Mouse (Mus musculus) MEL (cell line): ENCODE measurements around the gene Palld. TPM values are rescaled to one million over a fixed set of nuclear protein-coding genes. Genes with fewer than 3 reads are reported as not detected.
A peak's percentile ranks its signal among the peaks of the same experiment; 100 is the strongest.

Experiments
- DNase-seq: peaks from one replicate; pipeline ENCODE4 v3.0.0; 2011; ENCODE audit warnings: low read depth, low spot score
- H3K27ac ChIP-seq: 2 replicates; pipeline ENCODE4 v1.5.1; 2012; ENCODE audit warnings: low read depth, mild to moderate bottlenecking, control low read depth, low read length, moderate library complexity; ENCODE audit not compliant: control insufficient read depth
- H3K27me3 ChIP-seq, 2 experiments: fragments of 150-350 bp in 1 of 2; sonication (generic) in 1 of 2; 2 replicates each; pipeline ENCODE4 v1.6.1; 2012; ENCODE audit warnings: low read length in 2 of 2, mild to moderate bottlenecking in 2 of 2, improper control_type of control experiment in 1 of 2, moderate library complexity in 1 of 2; ENCODE audit not compliant: insufficient read depth in 2 of 2, control insufficient read depth in 1 of 2
- H3K36me3 ChIP-seq, 2 experiments: 2 replicates each; pipeline ENCODE4 v1.6.1; 2012 to 2014; ENCODE audit warnings: low read length in 2 of 2, improper control_type of control experiment in 1 of 2, inconsistent platforms in 1 of 2, mild to moderate bottlenecking in 1 of 2; ENCODE audit not compliant: insufficient read depth in 2 of 2, control insufficient read depth in 1 of 2
- H3K4me1 ChIP-seq, 2 experiments: fragments of 150-350 bp in 1 of 2; sonication (generic) in 1 of 2; 2 replicates each; pipeline ENCODE4 v1.6.1; 2012; ENCODE audit warnings: low read length in 2 of 2, improper control_type of control experiment in 1 of 2, mild to moderate bottlenecking in 1 of 2; ENCODE audit not compliant: insufficient read depth in 2 of 2, control insufficient read depth in 1 of 2
- H3K4me3 ChIP-seq, 2 experiments: fragments of 150-350 bp in 1 of 2; sonication (generic) in 1 of 2; 2 replicates each; pipeline ENCODE4 v1.5.1; 2012; ENCODE audit warnings: low read depth in 2 of 2, low read length in 2 of 2, mild to moderate bottlenecking in 2 of 2, moderate library complexity in 2 of 2, control low read depth in 1 of 2, improper control_type of control experiment in 1 of 2; ENCODE audit not compliant: control insufficient read depth in 1 of 2, insufficient read depth in 1 of 2
- H3K79me2 ChIP-seq: 2 replicates; pipeline ENCODE4 v1.6.1; 2012; ENCODE audit warnings: mild to moderate bottlenecking, low read length, moderate library complexity; ENCODE audit not compliant: control insufficient read depth, poor library complexity, insufficient read depth
- H3K9ac ChIP-seq: 2 replicates; pipeline ENCODE4 v1.6.1; 2012; ENCODE audit warnings: low read depth, mild to moderate bottlenecking, control low read depth, low read length, moderate library complexity; ENCODE audit not compliant: control insufficient read depth, poor library complexity, severe bottlenecking
- H3K9me3 ChIP-seq: fragments of 150-350 bp; sonication (generic); replicated peaks from 2 replicates; pipeline ENCODE4 v1.6.1; 2012; ENCODE audit warnings: mild to moderate bottlenecking, low read length, improper control_type of control experiment, moderate library complexity; ENCODE audit not compliant: insufficient read depth
- BHLHE40 ChIP-seq: IDR thresholded peaks from 2 replicates; pipeline ENCODE4 v1.6.1; 2012; ENCODE audit warnings: low read depth, mild to moderate bottlenecking, inconsistent platforms, low read length, improper control_type of control experiment, borderline replicate concordance
- E2F4 ChIP-seq: IDR thresholded peaks from 2 replicates; pipeline ENCODE4 v1.6.1; 2011; ENCODE audit warnings: low read depth, low read length, improper control_type of control experiment, borderline replicate concordance
- EP300 ChIP-seq, 2 experiments: IDR thresholded peaks; 2 replicates each; pipeline ENCODE4 v1.6.1; 2011; ENCODE audit warnings: improper control_type of control experiment in 2 of 2, low read length in 2 of 2, low read depth in 1 of 2, mild to moderate bottlenecking in 1 of 2
- JUND ChIP-seq: IDR thresholded peaks from 2 replicates; pipeline ENCODE4 v1.6.1; 2011; ENCODE audit warnings: low read depth, mild to moderate bottlenecking, improper control_type of control experiment, low read length
- MAX ChIP-seq: IDR thresholded peaks from 2 replicates; pipeline ENCODE4 v1.6.1; 2011; ENCODE audit warnings: low read length, improper control_type of control experiment
- MEF2A ChIP-seq: IDR thresholded peaks from 2 replicates; pipeline ENCODE4 v1.6.1; 2014; ENCODE audit warnings: low read depth, mild to moderate bottlenecking, inconsistent platforms, low read length, improper control_type of control experiment; ENCODE audit not compliant: poor library complexity, insufficient replicate concordance, severe bottlenecking; ENCODE audit errors: extremely low read depth
- MXI1 ChIP-seq: IDR thresholded peaks from 2 replicates; pipeline ENCODE4 v1.6.1; 2011; ENCODE audit warnings: mild to moderate bottlenecking, low read depth, low read length, improper control_type of control experiment
- MYC ChIP-seq: IDR thresholded peaks from 2 replicates; pipeline ENCODE4 v1.6.1; 2011; ENCODE audit warnings: low read depth, mild to moderate bottlenecking, low read length, improper control_type of control experiment, moderate library complexity
- NRF1 ChIP-seq: IDR thresholded peaks from 2 replicates; pipeline ENCODE4 v1.6.1; 2014; ENCODE audit warnings: low read depth, mild to moderate bottlenecking, inconsistent platforms, low read length, improper control_type of control experiment, moderate library complexity; ENCODE audit not compliant: poor library complexity, insufficient read depth, severe bottlenecking
- POLR2AphosphoS2 ChIP-seq: IDR thresholded peaks from 2 replicates; pipeline ENCODE4 v1.6.1; 2011; ENCODE audit warnings: low read length, improper control_type of control experiment
- RAD21 ChIP-seq: IDR thresholded peaks from 2 replicates; pipeline ENCODE4 v1.6.1; 2011; ENCODE audit warnings: mild to moderate bottlenecking, low read depth, low read length, improper control_type of control experiment
- RCOR1 ChIP-seq: IDR thresholded peaks from 2 replicates; pipeline ENCODE4 v1.6.1; 2012; ENCODE audit warnings: low read depth, mild to moderate bottlenecking, inconsistent platforms, low read length, improper control_type of control experiment
- SMC3 ChIP-seq: IDR thresholded peaks from 2 replicates; pipeline ENCODE4 v1.6.1; 2011; ENCODE audit warnings: low read depth, low read length, improper control_type of control experiment
- UBTF ChIP-seq: IDR thresholded peaks from 2 replicates; pipeline ENCODE4 v1.6.1; 2012; ENCODE audit warnings: low read depth, mild to moderate bottlenecking, inconsistent platforms, low read length, improper control_type of control experiment, moderate library complexity, borderline replicate concordance; ENCODE audit not compliant: insufficient read depth
- USF1 ChIP-seq: IDR thresholded peaks from 2 replicates; pipeline ENCODE4 v1.6.1; 2014; ENCODE audit warnings: low read depth, mild to moderate bottlenecking, inconsistent platforms, low read length, improper control_type of control experiment, moderate library complexity
- ZC3H11A ChIP-seq: IDR thresholded peaks from 2 replicates; pipeline ENCODE4 v1.6.1; 2012; ENCODE audit warnings: low read depth, mild to moderate bottlenecking, inconsistent platforms, low read length, improper control_type of control experiment
- ZKSCAN1 ChIP-seq: IDR thresholded peaks from 2 replicates; pipeline ENCODE4 v1.6.1; 2012; ENCODE audit warnings: low read depth, mild to moderate bottlenecking, inconsistent platforms, low read length, improper control_type of control experiment, moderate library complexity
- ZMIZ1 ChIP-seq: IDR thresholded peaks from 2 replicates; pipeline ENCODE4 v1.6.1; 2012; ENCODE audit warnings: low read depth, mild to moderate bottlenecking, inconsistent platforms, low read length, improper control_type of control experiment, moderate library complexity
- ZNF384 ChIP-seq: IDR thresholded peaks from 2 replicates; pipeline ENCODE4 v1.6.1; 2012; ENCODE audit warnings: low read depth, mild to moderate bottlenecking, inconsistent platforms, low read length, improper control_type of control experiment
- polyA plus RNA-seq, 2 experiments: library from polyadenylated mRNA; stranded (reverse) in 1 of 2; unstranded in 1 of 2; fragments of >175 nt in 1 of 2; fragments of >200 nt in 1 of 2; gene quantifications; 2 replicates each; pipeline versions ENCODE4 v1.2.1 to v1.2.4; 2012; ENCODE audit warnings: low replicate concordance in 2 of 2, low read depth in 1 of 2; ENCODE audit not compliant: insufficient read length in 2 of 2, insufficient read depth in 1 of 2, missing spikeins in 1 of 2
- total RNA-seq: library from RNA; depleted of rRNA; stranded (reverse); fragments of 300-350 nt; gene quantifications from 2 replicates; pipeline ENCODE4 v1.2.3, GENCODE M21; 2012

Palld gene
- total and polyA plus RNA-seq, 3 experiments: 0.23 to 1.9 TPM; not detected in 1

GRCm38 (mm10) chr8:61535472-61535871 lies 367.0 kb downstream of the Palld start:
- Histone ChIP-seq H3K4me3 (no peak overlapping the region), H3K36me3 (0 out of 4 replicates have a peak, but pooled peaks cover 0 to 2% of the 10 kb centered on the region in 2 experiments), H3K4me1 (peaks cover 0 to 4% of the 10 kb centered on the region in 2 experiments; a peak in 1 of 4 replicates), H3K27me3 (no peaks in the 10 kb centered on the region), H3K79me2 (no peaks in the 10 kb centered on the region), H3K9me3 (no peaks in the 10 kb centered on the region), H3K27ac (no peak overlapping the region), H3K9ac (no peak overlapping the region)
- TF ChIP-seq MXI1: no peak
- TF ChIP-seq USF1: no peak
- TF ChIP-seq ZKSCAN1: no peak
- TF ChIP-seq ZNF384: no peak
- no peak for TF ChIP-seq ZMIZ1
- no peak for TF ChIP-seq POLR2AphosphoS2
- no peak for DNase-seq

- peak; percentile 6 for DNase-seq
- no peak overlapping the region for H3K4me3 ChIP-seq
- H3K9me3 ChIP-seq: no peaks in the 10 kb centered on the region
- H3K79me2 ChIP-seq: no peaks in the 10 kb centered on the region
- peaks cover 0 to 4% of the 10 kb centered on the region in 2 experiments; a peak in 1 of 4 replicates for H3K4me1 ChIP-seq
- TF ChIP-seq RAD21 (no peak), JUND (no peak), MEF2A (no peak), USF1 (no peak), BHLHE40 (no peak), SMC3 (no peak), RCOR1 (no peak), MAX (no peak)
- TF ChIP-seq, all 39 proteins: peak for 0
- Histone ChIP-seq H3K36me3 (0 out of 4 replicates have a peak, but pooled peaks cover 0 to 2% of the 10 kb centered on the region in 2 experiments), H3K27me3 (no peaks in the 10 kb centered on the region), H3K27ac (no peak overlapping the region), H3K9ac (no peak overlapping the region)
These were observed 369.0 kb downstream of the Palld start for GRCm38 (mm10) chr8:61533356-61533926.

GRCm38 (mm10) chr8:61532831-61533230 lies 369.7 kb downstream of the Palld start:
- Histone ChIP-seq H3K79me2 (no peaks in the 10 kb centered on the region), H3K36me3 (0 out of 4 replicates have a peak, but pooled peaks cover 0 to 2% of the 10 kb centered on the region in 2 experiments)
- TF ChIP-seq ZC3H11A: no peak
- TF ChIP-seq ZMIZ1: no peak
- no peak for TF ChIP-seq UBTF
- no peak for TF ChIP-seq EP300 (IDR thresholded peaks at IDR 0.05; ENCODE audit: low read depth in 1 of 2, low read length in 2 of 2)
- no peak for TF ChIP-seq ZNF384
- no peak for TF ChIP-seq E2F4
- no peak for TF ChIP-seq MYC
- TF ChIP-seq NRF1: no peak
- TF ChIP-seq RAD21: no peak
- no peak for TF ChIP-seq BHLHE40

More at GRCm38 (mm10) chr8:61532831-61533230, 369.7 kb downstream of the Palld start:
- Histone ChIP-seq H3K9ac (peak overlapping the region; percentile 60; the same call in 1 of the 2 replicates), H3K27me3 (no peaks in the 10 kb centered on the region), H3K9me3 (no peaks in the 10 kb centered on the region), H3K27ac (no peak overlapping the region), H3K4me1 (peaks cover 0 to 4% of the 10 kb centered on the region in 2 experiments; a peak in 1 of 4 replicates), H3K4me3 (peak overlapping the region; percentile 6 to 53; a peak in 3 of 4 replicates)
- no peak for DNase-seq
